Mouse (Mus musculus): ENCODE results near the gene Cdh7. TPM values are rescaled to one million over a fixed set of nuclear protein-coding genes. Genes with fewer than 3 reads are reported as not detected.
"Not testable (repeated sequence)": the region's sequence is repeated elsewhere in the genome, so short reads cannot be mapped to it uniquely, and the experiment has no call there.

Gene Cdh7
- polyA plus RNA-seq, 1 experiment from 2014 or later: 6.0 TPM

- H3K4me3 ChIP-seq (ENCODE audit: low read depth, low read length): no peak overlapping the region
- ATAC-seq (ENCODE audit: insufficient read depth, low FRiP score, low TSS enrichment) (no peak), DNase-seq (ENCODE audit: low spot score) (no peak)
- H3K9ac ChIP-seq (ENCODE audit: low read length): no peak overlapping the region
- H3K9me3 ChIP-seq (ENCODE audit: control insufficient read depth, low read length): no peaks in the 10 kb centered on the region
- no peak overlapping the region for H3K4me2 ChIP-seq (ENCODE audit: low read depth)
- no peaks in the 10 kb centered on the region for H3K4me1 ChIP-seq (ENCODE audit: control insufficient read depth, insufficient read depth, low read length)
- WGBS: 76% methylated on average over 1 of the region's 1 CpGs
- no peaks in the 10 kb centered on the region for H3K27me3 ChIP-seq (ENCODE audit: control insufficient read depth, insufficient read depth, low read length)
- H3K36me3 ChIP-seq (ENCODE audit: control insufficient read depth, insufficient read depth, low read length): no peaks in the 10 kb centered on the region
- H3K27ac ChIP-seq (ENCODE audit: low read depth, low read length): no peak overlapping the region
Measured at GRCm38 (mm10) chr1:110118071-110118470, 135.8 kb downstream of the Cdh7 start.

- no peaks in the 10 kb centered on the region for H3K36me3 ChIP-seq (ENCODE audit: control insufficient read depth, insufficient read depth, low read length)
- H3K27ac ChIP-seq (ENCODE audit: low read depth, low read length): no peak overlapping the region
- no peaks in the 10 kb centered on the region for H3K9me3 ChIP-seq (ENCODE audit: control insufficient read depth, low read length)
- no peaks in the 10 kb centered on the region for H3K27me3 ChIP-seq (ENCODE audit: control insufficient read depth, insufficient read depth, low read length)
- no peak overlapping the region for H3K9ac ChIP-seq (ENCODE audit: low read length)
- ATAC-seq (ENCODE audit: insufficient read depth, low FRiP score, low TSS enrichment): no peak
- H3K4me2 ChIP-seq (ENCODE audit: low read depth): no peak overlapping the region
- H3K4me1 ChIP-seq (ENCODE audit: control insufficient read depth, insufficient read depth, low read length): no peaks in the 10 kb centered on the region
- no peak for DNase-seq (ENCODE audit: low spot score)
- 43% methylated on average over 1 of the region's 1 CpGs for WGBS
- H3K4me3 ChIP-seq (ENCODE audit: low read depth, low read length): no peak overlapping the region
Measured at GRCm38 (mm10) chr1:110118862-110119261, 136.6 kb downstream of the Cdh7 start.

GRCm38 (mm10) chr1:110171459-110171858 lies 189.2 kb downstream of the Cdh7 start:
- not testable (repeated sequence) for H3K4me1 ChIP-seq (ENCODE audit: control insufficient read depth, insufficient read depth, low read length); H3K9ac ChIP-seq (ENCODE audit: low read length); H3K27ac ChIP-seq (ENCODE audit: low read depth, low read length); H3K4me2 ChIP-seq (ENCODE audit: low read depth); DNase-seq (ENCODE audit: low spot score); H3K4me3 ChIP-seq (ENCODE audit: low read depth, low read length); H3K27me3 ChIP-seq (ENCODE audit: control insufficient read depth, insufficient read depth, low read length); H3K9me3 ChIP-seq (ENCODE audit: control insufficient read depth, low read length); H3K36me3 ChIP-seq (ENCODE audit: control insufficient read depth, insufficient read depth, low read length); ATAC-seq (ENCODE audit: insufficient read depth, low FRiP score, low TSS enrichment)
- WGBS: 98% methylated on average over 2 of the region's 12 CpGs
